Mouse (Mus musculus): ENCODE measurements around the gene S1pr4. TPM values are rescaled to one million over a fixed set of nuclear protein-coding genes. Genes with fewer than 3 reads are reported as not detected.

Gene S1pr4
- polyA plus RNA-seq, 1 experiment from 2014 or later, result 0.79 TPM

GRCm38 (mm10) chr10:81496264-81496901 lies 3.5 kb downstream of the S1pr4 start, which contains the start of gene Ncln:
TSS of gene Ncln (minus strand) at chr10:81496392.
- peak; percentile 97 for ATAC-seq
- peaks cover 9% of the 10 kb centered on the region for H3K36me3 ChIP-seq (ENCODE audit: control insufficient read depth, insufficient read depth, low read length)
- H3K4me2 ChIP-seq (ENCODE audit: low read length), result peak within 1 kb of the TSS; percentile 98
- H3K9me3 ChIP-seq (ENCODE audit: control insufficient read depth, low read length), result no peaks in the 10 kb centered on the region
- H3K4me3 ChIP-seq (ENCODE audit: low read length), result peak within 1 kb of the TSS; percentile 77
- H3K27ac ChIP-seq (ENCODE audit: low read depth, low read length), result peak within 1 kb of the TSS; percentile 79
- H3K9ac ChIP-seq (ENCODE audit: low read depth, low read length), result peak within 1 kb of the TSS; percentile 78
- WGBS, result under 1% methylated on average over 45 of the region's 45 CpGs
- no peaks in the 10 kb centered on the region for H3K27me3 ChIP-seq (replicated peaks; ENCODE audit: control insufficient read depth, insufficient read depth, low read length)
- H3K4me1 ChIP-seq (ENCODE audit: control insufficient read depth, insufficient read depth, low read depth, low read length), result peaks cover 24% of the 10 kb centered on the region

DNA sequence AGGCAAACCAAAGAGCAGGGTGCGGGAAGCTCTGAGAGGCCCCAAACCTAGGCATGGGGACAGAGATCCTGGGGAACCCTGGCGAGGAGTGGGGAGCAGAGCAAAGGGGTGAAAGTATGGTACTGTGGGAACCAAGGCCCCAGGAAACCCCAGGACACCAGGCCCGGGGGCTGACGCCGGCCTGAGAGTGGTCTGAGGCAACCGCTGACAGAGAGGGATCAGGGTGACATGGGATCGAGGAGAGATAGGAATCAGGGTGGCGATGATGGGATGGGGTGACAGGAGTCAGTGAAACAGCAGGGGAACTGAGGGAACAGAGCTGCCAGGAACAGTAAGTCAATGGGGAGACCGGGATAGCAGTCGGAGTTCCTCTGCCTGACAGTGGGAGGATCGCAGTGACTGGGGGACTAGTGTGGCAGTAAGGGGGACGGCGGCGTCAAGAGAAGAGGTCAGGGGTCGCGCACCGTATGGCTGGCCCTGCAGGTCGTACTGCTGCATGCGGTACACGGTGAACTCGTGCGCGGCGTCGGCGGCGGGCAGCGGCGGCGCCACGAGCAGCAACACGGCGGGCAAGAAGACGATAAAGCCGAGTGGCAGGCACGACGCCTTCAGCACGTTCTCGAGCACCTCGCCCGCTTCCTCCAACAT lies 4.2 kb downstream of the S1pr4 start:
- H3K4me3 ChIP-seq (ENCODE audit: low read length), result peak overlapping the region; percentile 77
- H3K9me3 ChIP-seq (ENCODE audit: control insufficient read depth, low read length), result no peaks in the 10 kb centered on the region
- H3K27ac ChIP-seq (ENCODE audit: low read depth, low read length), result peak overlapping the region; percentile 79
- peaks cover 24% of the 10 kb centered on the region for H3K4me1 ChIP-seq (ENCODE audit: control insufficient read depth, insufficient read depth, low read depth, low read length)
- WGBS, result 5% methylated on average over 19 of the region's 41 CpGs
- no peaks in the 10 kb centered on the region for H3K27me3 ChIP-seq (replicated peaks; ENCODE audit: control insufficient read depth, insufficient read depth, low read length)
- H3K36me3 ChIP-seq (ENCODE audit: control insufficient read depth, insufficient read depth, low read length), result peaks cover 14% of the 10 kb centered on the region
- peak overlapping the region; percentile 78 for H3K9ac ChIP-seq (ENCODE audit: low read depth, low read length)
- peak overlapping the region; percentile 98 for H3K4me2 ChIP-seq (ENCODE audit: low read length)
- ATAC-seq, result peak; percentile 22

- no peak for ATAC-seq
- 78% methylated on average over 6 of the region's 6 CpGs for WGBS
- H3K36me3 ChIP-seq (ENCODE audit: control insufficient read depth, insufficient read depth, low read length), result peaks cover 20% of the 10 kb centered on the region
- H3K4me3 ChIP-seq (ENCODE audit: low read length), result peak overlapping the region; percentile 77
- H3K4me2 ChIP-seq (ENCODE audit: low read length), result peak overlapping the region; percentile 98
- peaks cover 24% of the 10 kb centered on the region for H3K4me1 ChIP-seq (ENCODE audit: control insufficient read depth, insufficient read depth, low read depth, low read length)
- H3K27ac ChIP-seq (ENCODE audit: low read depth, low read length), result no peak overlapping the region
- H3K27me3 ChIP-seq (replicated peaks; ENCODE audit: control insufficient read depth, insufficient read depth, low read length), result no peaks in the 10 kb centered on the region
- peak overlapping the region; percentile 78 for H3K9ac ChIP-seq (ENCODE audit: low read depth, low read length)
- H3K9me3 ChIP-seq (ENCODE audit: control insufficient read depth, low read length), result no peaks in the 10 kb centered on the region
These were observed 4.8 kb downstream of the S1pr4 start for GRCm38 (mm10) chr10:81495151-81495550.

DNA sequence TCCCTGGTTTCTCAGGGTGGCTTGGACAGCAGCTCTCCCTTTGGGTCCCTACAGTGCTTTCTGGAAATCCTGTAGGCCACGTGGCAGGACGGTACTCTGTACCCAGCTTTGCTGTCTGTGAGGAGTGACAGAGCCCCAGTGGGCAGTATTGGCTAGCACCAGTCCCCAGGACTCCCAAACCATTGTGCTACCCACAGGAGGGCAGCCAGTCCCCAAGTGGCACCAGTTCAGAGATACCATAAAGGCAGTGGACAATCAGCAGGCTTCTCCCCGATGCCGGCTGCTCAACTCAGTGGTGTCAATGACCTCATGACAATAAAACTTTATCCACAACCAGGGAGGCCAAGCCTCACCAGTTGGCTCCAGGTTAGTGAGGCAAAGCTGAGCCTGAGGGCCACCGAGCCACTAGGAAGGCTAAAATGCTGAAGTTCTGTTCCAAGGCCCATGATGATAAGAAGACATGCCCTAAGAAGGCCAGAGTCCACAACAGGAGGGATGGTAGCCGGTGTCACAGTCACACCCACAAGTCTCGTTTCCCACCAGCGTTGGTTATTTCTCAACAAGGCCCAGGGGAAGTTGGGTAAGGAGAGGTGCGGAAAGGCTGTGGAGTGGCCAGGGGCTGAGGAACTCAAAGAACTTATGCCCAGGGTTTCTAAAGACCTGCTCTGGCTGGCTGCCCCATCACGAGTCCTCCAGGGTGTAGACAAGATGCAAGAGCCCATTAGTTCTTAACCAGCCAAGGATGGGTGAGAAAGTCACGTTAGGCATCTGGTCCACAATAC lies 5.5 kb downstream of the S1pr4 start:
- no peaks in the 10 kb centered on the region for H3K27me3 ChIP-seq (replicated peaks; ENCODE audit: control insufficient read depth, insufficient read depth, low read length)
- peaks cover 24% of the 10 kb centered on the region for H3K4me1 ChIP-seq (ENCODE audit: control insufficient read depth, insufficient read depth, low read depth, low read length)
- no peak for ATAC-seq
- H3K9ac ChIP-seq (ENCODE audit: low read depth, low read length), result peak overlapping the region; percentile 78; the same call in 1 of the 2 replicates
- peaks cover 20% of the 10 kb centered on the region for H3K36me3 ChIP-seq (ENCODE audit: control insufficient read depth, insufficient read depth, low read length)
- H3K4me3 ChIP-seq (ENCODE audit: low read length), result no peak overlapping the region
- no peak overlapping the region for H3K27ac ChIP-seq (ENCODE audit: low read depth, low read length)
- peak overlapping the region; percentile 98 for H3K4me2 ChIP-seq (ENCODE audit: low read length)
- H3K9me3 ChIP-seq (ENCODE audit: control insufficient read depth, low read length), result no peaks in the 10 kb centered on the region
- 93% methylated on average over 11 of the region's 11 CpGs for WGBS

DNA sequence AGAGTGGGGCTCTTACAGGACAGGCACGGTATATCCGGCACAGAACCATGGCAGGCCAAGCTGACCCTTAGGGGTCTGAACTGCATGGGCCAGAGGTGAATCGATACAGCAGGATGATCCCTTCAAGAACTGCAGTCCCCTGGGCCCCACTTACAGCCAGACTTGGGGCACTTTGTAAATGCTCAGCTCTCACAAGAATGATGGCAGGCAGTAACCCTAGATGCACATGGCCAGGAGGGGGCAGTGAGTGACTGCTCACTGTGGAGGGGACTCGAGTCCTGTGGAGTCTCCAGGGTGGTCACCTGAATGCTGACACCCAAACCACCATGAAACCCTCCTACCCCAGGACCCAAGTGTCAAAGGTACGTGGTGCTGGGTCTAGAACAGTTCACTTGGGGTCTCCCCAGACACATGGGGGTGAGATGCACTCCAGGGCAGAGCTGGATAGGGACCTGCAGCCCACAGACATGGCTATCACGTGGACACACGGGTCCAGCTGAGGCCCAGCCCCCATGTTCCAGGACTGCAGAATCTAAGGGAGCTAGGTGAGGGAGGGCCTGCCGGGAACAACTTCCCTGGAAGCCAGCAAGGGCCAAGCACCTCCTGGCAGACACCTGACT lies 6.2 kb downstream of the S1pr4 start:
- peaks cover 24% of the 10 kb centered on the region for H3K4me1 ChIP-seq (ENCODE audit: control insufficient read depth, insufficient read depth, low read depth, low read length)
- no peak for ATAC-seq
- H3K4me2 ChIP-seq (ENCODE audit: low read length), result no peak overlapping the region
- H3K27ac ChIP-seq (ENCODE audit: low read depth, low read length), result no peak overlapping the region
- no peak overlapping the region for H3K4me3 ChIP-seq (ENCODE audit: low read length)
- peaks cover 24% of the 10 kb centered on the region for H3K36me3 ChIP-seq (ENCODE audit: control insufficient read depth, insufficient read depth, low read length)
- 90% methylated on average over 8 of the region's 8 CpGs for WGBS
- no peak overlapping the region for H3K9ac ChIP-seq (ENCODE audit: low read depth, low read length)
- no peaks in the 10 kb centered on the region for H3K9me3 ChIP-seq (ENCODE audit: control insufficient read depth, low read length)
- no peaks in the 10 kb centered on the region for H3K27me3 ChIP-seq (replicated peaks; ENCODE audit: control insufficient read depth, insufficient read depth, low read length)

DNA sequence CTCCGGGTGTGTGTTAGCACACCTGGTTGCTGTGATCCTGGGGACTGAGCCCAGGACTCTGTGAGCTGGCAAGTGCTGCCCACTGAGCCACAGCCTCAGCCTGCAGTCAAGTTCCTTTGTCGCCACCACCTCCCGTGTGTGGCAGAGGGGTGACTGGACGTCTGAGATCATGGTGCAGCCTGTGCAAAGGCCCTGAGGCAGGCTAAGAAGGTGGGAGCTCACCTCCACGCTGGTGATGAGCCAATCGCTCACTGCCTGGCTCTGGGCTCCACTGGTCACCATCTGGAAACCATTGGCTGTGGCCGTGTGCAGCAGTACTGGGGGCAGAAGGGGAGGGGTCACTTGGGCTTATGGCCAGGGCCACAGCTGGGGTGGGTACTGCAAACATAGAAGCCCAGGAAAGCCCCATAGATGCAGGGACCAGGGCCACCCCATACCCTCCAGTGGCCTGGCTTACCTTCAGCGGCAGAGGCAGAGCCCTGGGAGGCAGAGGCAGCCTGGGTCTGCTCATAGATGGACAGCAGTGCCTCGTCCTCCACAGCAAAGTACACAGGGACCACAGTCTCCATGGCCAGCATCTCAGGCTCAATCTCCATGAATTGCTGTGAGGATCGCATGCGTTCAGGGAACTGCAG lies 7.2 kb downstream of the S1pr4 start:
- no peak for ATAC-seq
- WGBS, result 85% methylated on average over 11 of the region's 11 CpGs

DNA sequence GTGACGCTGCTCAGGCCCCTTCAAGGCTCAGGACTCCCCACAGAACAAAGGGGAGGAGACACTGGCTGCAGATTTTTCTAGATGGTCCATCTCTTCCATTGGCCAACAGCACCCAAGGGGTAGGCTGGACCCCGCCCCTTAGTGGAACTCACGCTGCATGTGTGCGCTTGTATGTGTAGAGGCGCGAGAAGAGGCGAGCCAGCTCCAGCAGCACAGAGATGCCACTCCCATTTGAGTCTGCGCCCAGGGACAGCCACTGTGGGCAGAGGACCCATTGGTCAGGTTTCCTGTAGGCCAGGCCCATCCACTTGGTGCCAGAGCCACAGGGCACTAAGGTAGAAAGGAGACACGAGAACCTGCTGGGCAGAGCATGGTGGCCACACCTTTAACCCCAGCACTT lies 8.9 kb downstream of the S1pr4 start:
- no peak overlapping the region for H3K9ac ChIP-seq (ENCODE audit: low read depth, low read length)
- WGBS, result 96% methylated on average over 9 of the region's 9 CpGs

More for the DNA sequence above, 7.2 kb downstream of the S1pr4 start:
- Histone ChIP-seq H3K9me3 (ENCODE audit: control insufficient read depth, low read length) (no peaks in the 10 kb centered on the region), H3K9ac (ENCODE audit: low read depth, low read length) (no peak overlapping the region), H3K4me3 (ENCODE audit: low read length) (no peak overlapping the region), H3K4me2 (ENCODE audit: low read length) (no peak overlapping the region), H3K36me3 (ENCODE audit: control insufficient read depth, insufficient read depth, low read length) (peaks cover 34% of the 10 kb centered on the region), H3K27me3 (replicated peaks; ENCODE audit: control insufficient read depth, insufficient read depth, low read length) (no peaks in the 10 kb centered on the region), H3K27ac (ENCODE audit: low read depth, low read length) (no peak overlapping the region), H3K4me1 (ENCODE audit: control insufficient read depth, insufficient read depth, low read depth, low read length) (peaks cover 24% of the 10 kb centered on the region)

GRCm38 (mm10) chr10:81489941-81490340 lies 10.0 kb downstream of the S1pr4 start:
- no peaks in the 10 kb centered on the region for H3K27me3 ChIP-seq (replicated peaks; ENCODE audit: control insufficient read depth, insufficient read depth, low read length)
- no peak overlapping the region for H3K27ac ChIP-seq (ENCODE audit: low read depth, low read length)
- H3K36me3 ChIP-seq (ENCODE audit: control insufficient read depth, insufficient read depth, low read length), result peaks cover 44% of the 10 kb centered on the region
- WGBS, result 80% methylated on average over 14 of the region's 14 CpGs
- no peak overlapping the region for H3K9ac ChIP-seq (ENCODE audit: low read depth, low read length)
- H3K9me3 ChIP-seq (ENCODE audit: control insufficient read depth, low read length), result no peaks in the 10 kb centered on the region
- H3K4me1 ChIP-seq (ENCODE audit: control insufficient read depth, insufficient read depth, low read depth, low read length), result peaks cover 11% of the 10 kb centered on the region
- H3K4me2 ChIP-seq (ENCODE audit: low read length), result no peak overlapping the region
- no peak overlapping the region for H3K4me3 ChIP-seq (ENCODE audit: low read length)
- ATAC-seq, result no peak

More for the DNA sequence above, 8.9 kb downstream of the S1pr4 start:
- no peak for ATAC-seq
- Histone ChIP-seq H3K4me3 (ENCODE audit: low read length) (no peak overlapping the region), H3K27me3 (replicated peaks; ENCODE audit: control insufficient read depth, insufficient read depth, low read length) (no peaks in the 10 kb centered on the region), H3K36me3 (ENCODE audit: control insufficient read depth, insufficient read depth, low read length) (peaks cover 44% of the 10 kb centered on the region), H3K4me1 (ENCODE audit: control insufficient read depth, insufficient read depth, low read depth, low read length) (peaks cover 17% of the 10 kb centered on the region), H3K9me3 (ENCODE audit: control insufficient read depth, low read length) (no peaks in the 10 kb centered on the region), H3K4me2 (ENCODE audit: low read length) (no peak overlapping the region), H3K27ac (ENCODE audit: low read depth, low read length) (no peak overlapping the region)

All from hindbrain, embryonic 16.5 days (tissue).